Mouse (Mus musculus) ES-Bruce4 (cell line): Measurements from ENCODE around the gene 0610030E20Rik.

Source experiments
- CTCF ChIP-seq: IDR thresholded peaks from one replicate; pipeline ENCODE4 v1.8.1; 2011; ENCODE audit warnings: low read depth, low read length
- EP300 ChIP-seq: IDR thresholded peaks from 2 replicates; pipeline ENCODE4 v1.6.1; 2011; ENCODE audit warnings: low read depth, low read length; ENCODE audit not compliant: insufficient read depth

DNA sequence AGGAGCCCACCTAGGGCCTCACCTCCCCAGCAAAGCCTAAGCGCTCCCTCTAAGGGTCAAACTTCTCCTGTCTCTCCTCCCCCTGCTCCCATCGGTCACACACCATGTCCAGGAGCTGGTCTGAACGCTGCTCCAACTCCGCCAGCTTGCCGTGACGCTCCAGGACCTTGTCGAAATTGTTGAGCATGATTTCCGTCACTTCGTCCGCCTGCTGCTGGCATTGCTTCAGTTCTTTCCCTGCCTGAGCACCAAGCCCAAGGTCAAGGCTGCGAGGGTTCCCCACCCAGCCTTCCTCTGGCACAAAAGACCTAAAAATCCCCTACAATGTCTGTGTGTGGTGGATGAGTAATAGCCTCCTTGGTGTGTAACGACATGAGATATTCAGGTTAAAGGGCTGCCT lies 23.0 kb downstream of the 0610030E20Rik start:
- TF ChIP-seq CTCF: no peak
- TF ChIP-seq EP300: no peak
